In the genomic region with DNA sequence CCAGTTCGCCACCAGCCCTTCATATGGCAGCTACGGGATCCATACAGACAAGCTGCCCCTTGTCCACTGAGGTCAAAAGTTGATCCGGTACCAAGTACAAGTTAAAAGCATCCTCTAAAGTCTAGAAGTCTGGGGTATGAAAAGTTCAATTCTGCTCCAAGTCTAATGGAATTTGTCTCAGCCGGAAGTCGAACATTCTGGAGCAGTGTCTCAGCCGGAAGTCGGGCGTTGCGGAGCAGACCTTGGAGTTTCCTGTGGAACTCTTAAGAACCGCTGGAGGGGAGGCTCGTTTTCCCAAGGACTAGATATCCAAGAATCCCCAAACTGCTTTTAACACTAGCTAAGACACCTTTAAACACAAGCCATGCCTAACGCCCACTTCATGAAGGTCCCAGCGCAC, we compare ENCODE assay signal across 14 mouse cellular contexts. TPM values are rescaled to one million over a fixed set of nuclear protein-coding genes. Genes with fewer than 3 reads are reported as not detected.
DNase-seq lines count a peak whose midpoint lies in the region; ATAC-seq and TF ChIP-seq lines count a peak whose summit lies in the region.
"Had no signal": no experiment of that assay in that cellular context is flagged by ENCODE, and none has a peak within 500 bp of the region (broad histone marks: within the 10 kb centered on the region; RNA-seq: fewer than 3 reads in every experiment).

No protein-coding gene starts in this region.

- H3K4me3 ChIP-seq in liver, postnatal 0 days (ENCODE audit: low read depth, low read length): no peak overlapping the region
- no peak overlapping the region for H3K4me3 ChIP-seq in liver, embryonic 12.5 days
- no peak overlapping the region for H3K4me3 ChIP-seq in lung, postnatal 0 days (ENCODE audit: low read depth, low read length)
- H3K4me3 ChIP-seq: left cerebral cortex, adult 2 months; midbrain, embryonic 10.5 days; neural tube, embryonic 12.5 days had no signal

- H3K27me3 ChIP-seq in liver, postnatal 0 days (ENCODE audit: insufficient read depth, low read length): no peaks in the 10 kb centered on the region
- no peaks in the 10 kb centered on the region for H3K27me3 ChIP-seq in liver, embryonic 12.5 days (replicated peaks)
- H3K27me3 ChIP-seq in lung, postnatal 0 days (replicated peaks; ENCODE audit: insufficient read depth, low read length): no peaks in the 10 kb centered on the region
- H3K27me3 ChIP-seq: neural tube, embryonic 12.5 days had no signal

- TF ChIP-seq EP300 in liver, postnatal 0 days (IDR thresholded peaks at IDR 0.05; ENCODE audit: low read depth): no peak
- peak; percentile 32; the same call in 1 of the 2 replicates for TF ChIP-seq EP300 in lung, postnatal 0 days (IDR thresholded peaks at IDR 0.05)

- H3K4me2 ChIP-seq in liver, postnatal 0 days (ENCODE audit: low read depth, low read length): peak overlapping the region; percentile 19; the same call in 1 of the 2 replicates
- no peak overlapping the region for H3K4me2 ChIP-seq in liver, embryonic 12.5 days
- peak overlapping the region; percentile 0; the same call in 1 of the 2 replicates for H3K4me2 ChIP-seq in lung, postnatal 0 days (replicated peaks; ENCODE audit: low read depth, low read length)
- H3K4me2 ChIP-seq: neural tube, embryonic 12.5 days had no signal

- H3K9me3 ChIP-seq in liver, postnatal 0 days (ENCODE audit: low read length): no peaks in the 10 kb centered on the region
- H3K9me3 ChIP-seq in liver, embryonic 12.5 days (replicated peaks): no peaks in the 10 kb centered on the region
- no peaks in the 10 kb centered on the region for H3K9me3 ChIP-seq in lung, postnatal 0 days (ENCODE audit: low read length)

- H3K9ac ChIP-seq in liver, postnatal 0 days (replicated peaks): no peak overlapping the region
- no peak overlapping the region for H3K9ac ChIP-seq in liver, embryonic 12.5 days
- no peak overlapping the region for H3K9ac ChIP-seq in lung, postnatal 0 days (replicated peaks; ENCODE audit: low read depth)
- H3K9ac ChIP-seq: neural tube, embryonic 12.5 days had no signal

- WGBS in liver, postnatal 0 days (ENCODE audit: insufficient replicate concordance): 72% methylated on average over 13 of the region's 13 CpGs
- 74% methylated on average over 13 of the region's 13 CpGs for WGBS in liver, embryonic 12.5 days (ENCODE audit: insufficient replicate concordance)
- 39% methylated on average over 13 of the region's 13 CpGs for WGBS in lung, postnatal 0 days

- no peak for ATAC-seq in liver, postnatal 0 days
- ATAC-seq in liver, embryonic 12.5 days: no peak
- peak; percentile 37; the same call in 1 of the 2 replicates for ATAC-seq in lung, postnatal 0 days
- ATAC-seq in megakaryocyte, adult 5-6 weeks (ENCODE audit: poor library complexity, severe bottlenecking): no peak
- ATAC-seq: forebrain, embryonic 16.5 days; intestine, postnatal 0 days had no signal

- no peak for TF ChIP-seq CTCF in liver, postnatal 0 days (IDR thresholded peaks at IDR 0.05; ENCODE audit: low read depth)
- TF ChIP-seq CTCF in lung, postnatal 0 days (IDR thresholded peaks at IDR 0.05): no peak

- peak; percentile 26 for DNase-seq in adrenal gland, postnatal 14 days
- no peak for DNase-seq in adrenal gland, postnatal 25 days
- DNase-seq in liver, postnatal 0 days: no peak
- peak; percentile 28 for DNase-seq in heart, postnatal 4 days
- peak; percentile 25 for DNase-seq in lung, postnatal 0 days (ENCODE audit: low spot score)
- no peak for DNase-seq in gastrocnemius, postnatal 25 days
- DNase-seq: liver had no signal

- peaks cover 22% of the 10 kb centered on the region for H3K4me1 ChIP-seq in liver, postnatal 0 days (ENCODE audit: insufficient read depth)
- peaks cover 26% of the 10 kb centered on the region for H3K4me1 ChIP-seq in liver, embryonic 12.5 days
- peaks cover 2% of the 10 kb centered on the region; the same call in 1 of the 2 replicates for H3K4me1 ChIP-seq in lung, postnatal 0 days (ENCODE audit: insufficient read depth, low read depth, low read length)

- H3K36me3 ChIP-seq in liver, postnatal 0 days (replicated peaks; ENCODE audit: insufficient read depth, low read length): 0 out of 2 replicates have a peak, but pooled peaks cover 2% of the 10 kb centered on the region
- peaks cover 9% of the 10 kb centered on the region for H3K36me3 ChIP-seq in liver, embryonic 12.5 days
- no peaks in the 10 kb centered on the region for H3K36me3 ChIP-seq in lung, postnatal 0 days (ENCODE audit: insufficient read depth, low read length)

- peak overlapping the region; percentile 69 for H3K27ac ChIP-seq in liver, postnatal 0 days (ENCODE audit: low read depth)
- H3K27ac ChIP-seq in liver, embryonic 12.5 days: no peak overlapping the region
- peak overlapping the region; percentile 60 for H3K27ac ChIP-seq in lung, postnatal 0 days (ENCODE audit: low read length)
- H3K27ac ChIP-seq: left cerebral cortex, adult 2 months; neural tube, embryonic 12.5 days had no signal

RNA-seq across cellular contexts. Expression of a gene that starts 8.4 kb away (rescaled TPM):
- total RNA-seq in adrenal gland, postnatal 14 days (2021): 7.0 and 7.1 TPM in 2 replicates
- 5.4 and 5.8 TPM in 2 replicates for total RNA-seq in adrenal gland, postnatal 25 days (2021)
- polyA plus RNA-seq in liver, postnatal 0 days (2015; fragmentation: Nextera tagmentation; extraction: Ambion mirVana): 5.5 and 6.5 TPM in 2 replicates
- 1.6 and 1.7 TPM in 2 replicates for polyA plus RNA-seq in liver, embryonic 12.5 days (2016; fragmentation: Nextera tagmentation; extraction: Ambion mirVana)
- 10 to 100 TPM; 13.2 to 14.6 TPM for total RNA-seq in heart, postnatal 4 days (2021)
- 8.1 and 8.3 TPM in 2 replicates for polyA plus RNA-seq in lung, postnatal 0 days (2015; fragmentation: Nextera tagmentation; extraction: Ambion mirVana)
- 1 to 10 TPM; 4.4 to 5.7 TPM for total RNA-seq in gastrocnemius, postnatal 25 days (2021)
- 13.7 and 16.3 TPM in 2 replicates for total RNA-seq in megakaryocyte, adult 5-6 weeks (2015)
- total RNA-seq in megakaryocyte, adult 5-6 weeks (2017): 2.2 and 3.0 TPM in 2 replicates

Comparison
In these comparisons a context has a peak if more than half of its experiments do, and no peak if none do; other contexts are left out.
1. DNase-seq: peak in adrenal gland, postnatal 14 days (single experiment), heart, postnatal 4 days (single experiment) and lung, postnatal 0 days (single experiment); none in adrenal gland, postnatal 25 days (single experiment), liver, postnatal 0 days (single experiment) and gastrocnemius, postnatal 25 days (single experiment).